Mouse (Mus musculus) kidney, postnatal 0 days (tissue): Measurements from ENCODE around the gene H2-Ob. TPM values are rescaled to one million over a fixed set of nuclear protein-coding genes. Genes with fewer than 3 reads are reported as not detected.
A peak's percentile ranks its signal among the peaks of the same experiment; 100 is the strongest.

ENCODE experiments used
- ATAC-seq: fragments of 200-750 bp; cut with Nextera tagmentation; replicated peaks from 2 replicates; pipeline ENCODE4 v1.8.0; 2017; ENCODE audit warnings: low read depth, moderate number of reproducible peaks, moderate TSS enrichment, moderate library complexity; ENCODE audit not compliant: low FRiP score
- DNase-seq: peaks from one replicate; pipeline ENCODE4 v3.0.0-alpha.2; 2016; ENCODE audit warnings: low spot score
- H3K27ac ChIP-seq: fragments of 300-500 bp; sonication (generic); 2 replicates; pipeline ENCODE4 v1.5.1; 2014; ENCODE audit warnings: mild to moderate bottlenecking
- H3K27me3 ChIP-seq: fragments of 300-500 bp; sonication (generic); 2 replicates; pipeline ENCODE4 v1.6.1; 2014; ENCODE audit warnings: low read length, mixed read lengths; ENCODE audit not compliant: insufficient read depth
- H3K36me3 ChIP-seq: fragments of 300-500 bp; sonication (generic); 2 replicates; pipeline ENCODE4 v1.6.1; 2014; ENCODE audit warnings: low read length, mixed read lengths; ENCODE audit not compliant: insufficient read depth
- H3K4me1 ChIP-seq: fragments of 300-500 bp; sonication (generic); replicated peaks from 2 replicates; pipeline ENCODE4 v1.6.1; 2014; ENCODE audit warnings: antibody characterized with exemption, low read length, mixed read lengths; ENCODE audit not compliant: insufficient read depth
- H3K4me2 ChIP-seq: fragments of 300-500 bp; sonication (generic); 2 replicates; pipeline ENCODE4 v1.6.1; 2014; ENCODE audit warnings: mild to moderate bottlenecking, low read length, moderate library complexity, mixed read lengths
- H3K4me3 ChIP-seq: fragments of 300-500 bp; sonication (generic); replicated peaks from 2 replicates; pipeline ENCODE4 v1.5.1; 2014; ENCODE audit warnings: low read depth, low read length
- H3K9ac ChIP-seq: fragments of 300-500 bp; sonication (generic); 2 replicates; pipeline ENCODE4 v1.6.1; 2014; ENCODE audit warnings: low read depth, low read length
- H3K9me3 ChIP-seq: fragments of 300-500 bp; sonication (generic); replicated peaks from 2 replicates; pipeline ENCODE4 v1.6.1; 2016; ENCODE audit warnings: low read length, inconsistent platforms, mixed read lengths
- CTCF ChIP-seq: IDR thresholded peaks from 2 replicates; pipeline ENCODE4 v1.5.1; 2016; ENCODE audit warnings: antibody characterized with exemption, low read depth, mild to moderate bottlenecking, moderate library complexity
- WGBS: fragments of 180-500 bp; shearing (Covaris S2); extraction: QIAGEN DNeasy Blood & Tissue Kit; methylation state at CpG from one replicate; pipeline ENCODE4 v1.1.7; 2014; 5-methylcytosine and 5-hydroxymethylcytosine counted together
- polyA plus RNA-seq: library from polyadenylated mRNA; unstranded; fragments of >200 nt; fragmentation: Nextera tagmentation; extraction: Ambion mirVana; gene quantifications from 2 replicates; pipeline ENCODE4 v1.2.1, GENCODE M21; 2015

The H2-Ob gene
- polyA plus RNA-seq, 1 experiment from 2014 or later: 0.18 TPM

DNA sequence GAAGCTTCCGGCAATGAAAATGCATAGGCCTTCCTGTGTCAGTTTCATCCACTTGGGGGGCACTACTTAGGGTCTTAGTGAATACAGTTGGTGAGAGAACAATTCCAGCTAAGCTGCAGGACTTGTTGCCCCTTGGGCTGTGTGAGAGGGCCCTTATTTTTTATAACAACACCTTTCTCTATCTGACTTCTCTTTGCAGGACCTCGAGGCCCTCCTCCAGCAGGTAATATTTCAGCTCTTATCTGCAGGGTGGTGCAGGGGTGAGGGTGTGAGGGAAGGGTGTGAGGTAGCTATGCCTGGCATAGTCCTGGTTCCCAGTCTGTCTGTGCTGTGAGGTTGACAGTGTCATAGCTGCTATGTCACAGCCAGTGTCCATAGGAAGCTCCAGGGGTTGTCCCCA lies 29.6 kb downstream of the H2-Ob start:
- Histone ChIP-seq H3K27ac (no peak overlapping the region), H3K4me3 (no peak overlapping the region), H3K4me1 (peaks cover 5% of the 10 kb centered on the region; the same call in 1 of the 2 replicates), H3K36me3 (no peaks in the 10 kb centered on the region), H3K27me3 (no peaks in the 10 kb centered on the region), H3K9ac (no peak overlapping the region), H3K4me2 (no peak overlapping the region), H3K9me3 (no peaks in the 10 kb centered on the region)
- ATAC-seq (no peak), DNase-seq (no peak)
- 74% methylated on average over 2 of the region's 2 CpGs for WGBS
- TF ChIP-seq CTCF: no peak

DNA sequence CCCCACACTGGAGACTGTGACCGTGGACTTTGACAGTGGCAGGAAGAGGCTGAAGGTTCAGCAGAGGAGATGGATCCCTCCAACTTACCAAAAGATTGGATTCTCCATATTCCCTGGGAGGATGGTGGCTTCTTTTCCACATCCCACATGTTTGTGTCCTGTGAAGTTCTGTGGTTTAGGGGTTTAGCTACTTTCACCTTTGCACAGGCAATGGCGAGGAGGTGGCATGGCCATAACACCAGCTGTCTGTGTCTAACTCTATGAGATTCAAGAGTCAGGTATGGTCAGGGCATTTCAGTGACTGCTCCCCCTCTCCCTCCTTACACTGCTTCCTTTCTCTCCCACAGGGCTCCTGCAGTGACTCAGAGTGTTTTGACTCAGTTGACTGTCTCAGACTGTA lies 30.0 kb downstream of the H2-Ob start:
- Histone ChIP-seq H3K9me3 (no peaks in the 10 kb centered on the region), H3K9ac (no peak overlapping the region), H3K36me3 (no peaks in the 10 kb centered on the region), H3K4me1 (peaks cover 5% of the 10 kb centered on the region; the same call in 1 of the 2 replicates), H3K4me3 (no peak overlapping the region), H3K27me3 (no peaks in the 10 kb centered on the region), H3K27ac (no peak overlapping the region), H3K4me2 (no peak overlapping the region)
- WGBS: 76% methylated on average over 2 of the region's 2 CpGs
- DNase-seq (no peak), ATAC-seq (no peak)
- TF ChIP-seq CTCF: no peak

DNA sequence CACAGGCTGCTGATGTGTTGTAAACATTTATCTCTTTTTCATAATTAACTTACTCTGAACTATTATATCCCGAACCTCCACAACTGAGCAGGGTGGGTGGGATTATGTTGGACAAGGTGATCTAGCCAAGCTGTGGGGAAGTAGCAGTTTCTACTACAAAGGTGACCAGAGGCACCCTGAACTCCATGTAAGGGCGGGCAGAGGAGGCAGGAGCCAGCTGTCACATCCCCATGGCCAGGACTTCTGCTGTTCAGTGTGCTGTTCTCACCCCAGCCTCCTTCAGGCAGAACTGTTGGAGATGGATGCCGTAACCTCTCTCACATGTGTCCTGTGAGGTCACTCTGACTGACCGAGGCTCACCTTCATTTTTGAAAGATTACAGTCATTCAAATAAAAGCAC lies 31.1 kb downstream of the H2-Ob start:
- 66% methylated on average over 4 of the region's 4 CpGs for WGBS
- Histone ChIP-seq H3K4me3 (no peak overlapping the region), H3K9ac (no peak overlapping the region), H3K4me1 (peaks cover 4% of the 10 kb centered on the region; the same call in 1 of the 2 replicates), H3K27ac (no peak overlapping the region), H3K27me3 (no peaks in the 10 kb centered on the region), H3K9me3 (no peaks in the 10 kb centered on the region), H3K4me2 (no peak overlapping the region), H3K36me3 (no peaks in the 10 kb centered on the region)
- no peak for ATAC-seq
- no peak for TF ChIP-seq CTCF
- DNase-seq: no peak

DNA sequence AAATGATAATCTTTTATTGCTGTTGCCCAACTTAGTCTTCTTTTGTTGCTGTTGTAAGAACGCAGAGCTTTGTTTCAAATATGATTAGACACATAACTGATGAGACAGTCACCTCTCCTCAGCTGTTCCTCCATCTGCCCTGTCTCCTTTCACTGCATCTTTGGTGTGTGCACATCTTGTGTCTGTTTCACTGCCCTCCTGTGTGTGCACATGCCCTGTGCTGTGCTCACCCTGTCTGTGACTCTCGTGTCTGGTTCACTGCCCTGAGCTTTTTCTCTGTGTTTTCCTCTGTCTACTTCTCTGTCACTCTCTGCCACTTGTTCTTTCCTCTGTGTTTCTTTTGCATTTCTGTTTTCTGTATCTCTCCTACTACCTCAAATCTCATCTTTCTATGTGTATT lies 31.5 kb downstream of the H2-Ob start:
- no peak overlapping the region for H3K4me2 ChIP-seq
- no peak overlapping the region for H3K9ac ChIP-seq
- H3K36me3 ChIP-seq: no peaks in the 10 kb centered on the region
- H3K4me1 ChIP-seq: no peaks in the 10 kb centered on the region
- 74% methylated on average over 2 of the region's 2 CpGs for WGBS
- H3K9me3 ChIP-seq: no peaks in the 10 kb centered on the region
- DNase-seq: no peak
- no peak for ATAC-seq
- H3K27ac ChIP-seq: no peak overlapping the region
- no peaks in the 10 kb centered on the region for H3K27me3 ChIP-seq
- H3K4me3 ChIP-seq: no peak overlapping the region
- no peak for TF ChIP-seq CTCF

DNA sequence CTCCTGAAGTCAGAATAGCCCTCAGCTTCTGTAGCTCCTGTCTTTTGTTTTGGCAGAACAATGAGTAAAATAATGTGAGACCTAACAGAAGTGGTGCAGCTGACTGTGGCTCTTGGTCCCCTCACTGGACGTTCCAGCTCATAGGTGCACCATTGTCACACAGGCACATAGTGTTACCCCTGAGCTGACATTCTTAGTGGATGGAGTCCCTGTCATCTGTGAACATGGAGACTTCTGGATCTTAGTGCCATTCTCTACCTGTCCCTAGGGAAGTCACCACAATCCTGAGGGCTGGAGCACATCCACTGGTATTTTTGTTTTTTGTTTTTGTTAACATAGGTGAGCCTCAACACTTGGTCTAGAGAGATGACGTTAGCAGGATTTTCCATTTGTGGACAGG lies 32.2 kb downstream of the H2-Ob start:
- Histone ChIP-seq H3K9ac (no peak overlapping the region), H3K27me3 (no peaks in the 10 kb centered on the region), H3K4me2 (no peak overlapping the region), H3K4me3 (no peak overlapping the region), H3K9me3 (no peaks in the 10 kb centered on the region), H3K4me1 (no peaks in the 10 kb centered on the region), H3K36me3 (no peaks in the 10 kb centered on the region), H3K27ac (no peak overlapping the region)
- WGBS: 75% methylated on average over 2 of the region's 2 CpGs
- DNase-seq: no peak
- no peak for TF ChIP-seq CTCF
- ATAC-seq: no peak

DNA sequence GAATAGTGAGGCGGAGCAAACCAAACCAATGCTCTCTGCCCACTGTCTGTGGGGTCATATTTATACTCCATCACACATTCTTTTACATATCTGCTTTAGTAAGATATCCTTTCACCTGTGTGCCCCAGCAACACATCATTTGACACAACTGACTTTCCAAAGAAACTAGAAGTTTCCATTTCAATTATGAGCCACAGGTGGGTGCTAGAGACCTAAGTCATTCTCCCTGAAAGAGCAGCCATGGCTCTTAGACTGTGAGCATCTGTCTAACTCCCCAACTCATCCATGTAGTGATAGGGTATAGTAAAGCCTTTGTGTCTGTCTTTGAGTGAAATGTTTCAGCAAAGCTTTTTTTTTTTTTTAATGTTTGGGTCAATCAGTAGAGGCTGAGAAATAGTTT lies 33.4 kb downstream of the H2-Ob start:
- peak; percentile 53 for TF ChIP-seq CTCF
- Histone ChIP-seq H3K4me1 (no peaks in the 10 kb centered on the region), H3K36me3 (no peaks in the 10 kb centered on the region), H3K4me3 (no peak overlapping the region), H3K9ac (no peak overlapping the region), H3K27me3 (no peaks in the 10 kb centered on the region), H3K4me2 (no peak overlapping the region), H3K27ac (no peak overlapping the region), H3K9me3 (no peaks in the 10 kb centered on the region)
- ATAC-seq: no peak
- WGBS: 87% methylated on average over 1 of the region's 1 CpGs
- DNase-seq: peak; percentile 28

DNA sequence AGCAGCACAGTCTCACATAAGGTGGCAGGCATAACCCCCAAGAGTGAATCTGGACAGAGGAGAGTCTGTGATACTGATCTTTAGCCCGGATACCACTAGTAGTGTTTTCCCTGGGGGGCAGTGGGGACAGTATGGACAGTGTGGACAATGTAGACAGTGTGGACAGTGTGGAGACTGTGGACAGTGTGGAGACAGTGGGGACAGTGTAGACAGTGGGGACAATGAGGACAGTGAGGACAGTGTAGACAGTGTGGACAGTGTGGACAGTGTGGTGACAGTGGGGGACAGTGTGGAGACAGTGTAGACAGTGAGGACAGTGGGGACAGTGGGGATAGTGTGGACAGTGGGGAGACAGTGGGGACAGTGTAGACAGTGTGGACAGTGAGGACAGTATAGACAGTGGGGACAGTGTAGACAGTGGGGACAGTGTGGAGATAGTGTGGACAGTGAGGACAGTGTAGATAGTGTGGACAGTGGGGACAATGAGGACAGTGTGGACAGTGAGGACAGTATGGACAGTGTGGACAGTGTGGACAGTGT lies 41.9 kb downstream of the H2-Ob start:
- Histone ChIP-seq H3K4me1 (no peaks in the 10 kb centered on the region), H3K4me2 (no peak overlapping the region), H3K4me3 (no peak overlapping the region), H3K36me3 (no peaks in the 10 kb centered on the region), H3K9ac (no peak overlapping the region), H3K9me3 (no peaks in the 10 kb centered on the region), H3K27me3 (no peaks in the 10 kb centered on the region), H3K27ac (no peak overlapping the region)
- ATAC-seq: no peak
- no peak for DNase-seq
- no peak for TF ChIP-seq CTCF
- WGBS: 87% methylated on average over 1 of the region's 1 CpGs
